Mouse (Mus musculus): ENCODE measurements around the gene Pcsk5.

- TF ChIP-seq CTCF (IDR thresholded peaks at IDR 0.05; ENCODE audit: borderline replicate concordance, insufficient read depth, low read depth, low read length) = no peak
- no peak for TF ChIP-seq POLR2A (IDR thresholded peaks at IDR 0.05; ENCODE audit: borderline replicate concordance, insufficient read depth, low read length)
Observed at GRCm38 (mm10) chr19:17836566-17837470, 614 bp downstream of the Pcsk5 start.
